Mouse (Mus musculus) Patski (cell line): ENCODE measurements around the gene Uap1. TPM values are rescaled to one million over a fixed set of nuclear protein-coding genes. Genes with fewer than 3 reads are reported as not detected.

ENCODE experiments used
- ATAC-seq: fragments of 100-300 bp; one replicate; pipeline ENCODE4 v1.8.0; 2021
- CTCF ChIA-PET: fragments of 350-600 bp; sonication (Branson Sonifier 250); formaldehyde crosslinking; loops from one replicate; lab custom pipeline; 2022; ENCODE audit warnings: inconsistent platforms; lab: Charles Lee
- POLR2A ChIA-PET: fragments of 350-600 bp; sonication (Branson Sonifier 250); formaldehyde crosslinking; loops from one replicate; lab custom pipeline; 2022; ENCODE audit warnings: antibody characterized with exemption, inconsistent platforms; lab: Charles Lee
- DNase-seq: peaks from one replicate; pipeline ENCODE4 v3.0.0-alpha.2; 2011; ENCODE audit warnings: low read depth, low spot score
- H3K27me3 ChIP-seq: fragments of 371-371 bp; one replicate; pipeline ENCODE4 v1.5.1; 2021
- CTCF ChIP-seq: fragments of 100-300 bp; IDR thresholded peaks from one replicate; pipeline ENCODE4 v1.5.1; 2021
- in situ Hi-C: fragments of 300-500 bp; cut with MboI; formaldehyde crosslinking; loops from 3 replicates; pipeline ENCODE4 v1.11.1; 2018; ENCODE audit warnings: low pct_unique_long_range_greater_than_20kb, mixed read lengths
- polyA plus RNA-seq: library from polyadenylated mRNA; unstranded; gene quantifications from one replicate; pipeline ENCODE4 v1.2.3, GENCODE M21; 2021

Uap1 gene
- polyA plus RNA-seq, result 75.2 TPM

- peak; percentile 83 for DNase-seq
- peak; percentile 92 for ATAC-seq
- no peaks in the 10 kb centered on the region for H3K27me3 ChIP-seq
- CTCF ChIA-PET, result interaction anchor here (0.8 kb wide), 2 partner anchors 12 to 18 kb away, joined by 3 to 4 read pairs; no protein-coding TSS in a partner anchor
- POLR2A ChIA-PET, result interaction anchor here (0.7 kb wide), 1 partner anchor 14 kb away, joined by 3 read pairs; no protein-coding TSS in a partner anchor
- in situ Hi-C loops, result no loop called here
- no peak for TF ChIP-seq CTCF
These were observed at the start of gene Uap1 for GRCm38 (mm10) chr1:170174814-170175332. Gene Uap1, minus strand, starts transcription at chr1:170174957.

- TF ChIP-seq CTCF, result no peak
- ChIA-PET CTCF (no interaction called here), POLR2A (no interaction called here)
- peaks cover 3% of the 10 kb centered on the region for H3K27me3 ChIP-seq
- in situ Hi-C loops, result loop anchor here (5.0 kb wide), 2 partner anchors 39 to 384 kb away; no protein-coding TSS in a partner anchor
- ATAC-seq, result no peak
- DNase-seq, result no peak
These were observed 48.5 kb upstream of the Uap1 start for GRCm38 (mm10) chr1:170223276-170223675.

DNA sequence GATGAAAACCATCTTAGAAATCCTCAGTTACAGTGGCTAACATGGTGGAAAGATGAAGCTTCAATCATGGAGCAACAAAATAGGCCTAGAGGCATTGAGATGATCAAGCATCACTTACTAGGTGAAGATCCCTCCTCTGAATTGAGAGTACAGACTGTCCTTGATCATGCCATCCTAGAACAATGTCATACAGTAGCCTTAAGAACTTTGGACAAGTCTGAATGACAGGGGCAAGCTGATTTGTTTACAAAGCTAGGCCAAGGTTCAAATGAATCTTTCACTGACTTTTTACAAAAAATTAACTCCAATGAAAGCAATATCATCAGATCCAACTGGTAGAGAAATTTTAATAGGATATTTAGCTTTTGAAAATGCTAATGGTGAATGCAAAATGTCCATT lies 45.6 kb upstream of the Uap1 start:
- ChIA-PET POLR2A (no interaction called here), CTCF (interaction anchor here (1.1 to 1.2 kb wide), 2 partner anchors 71 to 421 kb away, joined by 3 to 4 read pairs; no protein-coding TSS in a partner anchor)
- no peak for TF ChIP-seq CTCF
- in situ Hi-C loops, result loop anchor here (5.0 kb wide), 2 partner anchors 42 to 387 kb away; no protein-coding TSS in a partner anchor
- DNase-seq (no peak), ATAC-seq (no peak)
- H3K27me3 ChIP-seq, result peaks cover 3% of the 10 kb centered on the region

GRCm38 (mm10) chr1:170218091-170218884 lies 43.5 kb upstream of the Uap1 start:
- ATAC-seq (peak; percentile 63), DNase-seq (no peak)
- POLR2A ChIA-PET, result no interaction called here
- CTCF ChIA-PET, result interaction anchor here (1.1 kb wide), 1 partner anchor 21 kb away, joined by 3 read pairs; no protein-coding TSS in a partner anchor
- peaks cover 1% of the 10 kb centered on the region for H3K27me3 ChIP-seq
- peak; percentile 64 for TF ChIP-seq CTCF
- in situ Hi-C loops, result no loop called here

DNA sequence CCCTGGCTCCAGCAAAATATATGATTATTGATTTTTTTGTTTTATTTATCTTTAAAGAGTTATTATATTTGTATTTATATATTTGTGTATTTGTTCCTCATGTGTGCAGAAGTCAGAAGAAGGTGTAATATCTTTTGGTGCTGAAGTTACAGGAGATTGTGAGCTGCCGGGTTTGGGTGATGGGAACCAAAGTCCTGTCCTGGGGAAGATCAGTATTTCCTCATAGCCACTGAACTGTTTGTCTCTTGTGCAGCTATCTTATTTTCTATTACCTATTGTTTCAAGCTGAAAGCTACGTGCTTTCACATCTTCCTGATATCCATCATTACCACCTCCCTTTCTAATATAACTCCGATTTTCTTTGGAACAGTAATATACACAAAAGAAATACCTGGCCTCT lies 40.8 kb upstream of the Uap1 start:
- no peak for ATAC-seq
- ChIA-PET POLR2A (interaction anchor here (0.7 kb wide), 1 partner anchor 223 kb away, joined by 3 read pairs; no protein-coding TSS in a partner anchor), CTCF (interaction anchor here (0.9 kb wide), 1 partner anchor 18 kb away, joined by 3 read pairs; no protein-coding TSS in a partner anchor)
- no peak for DNase-seq
- no peak for TF ChIP-seq CTCF
- no peaks in the 10 kb centered on the region for H3K27me3 ChIP-seq
- in situ Hi-C loops, result no loop called here

GRCm38 (mm10) chr1:170214757-170215522 lies 40.2 kb upstream of the Uap1 start, which contains the start of gene Uhmk1:
Gene Uhmk1, minus strand, starts transcription at chr1:170215397.
- POLR2A ChIA-PET, result no interaction called here
- CTCF ChIA-PET, result interaction anchor here (0.9 kb wide), 1 partner anchor 17 kb away, joined by 3 read pairs; no protein-coding TSS in a partner anchor
- in situ Hi-C loops, result no loop called here
- ATAC-seq (peak; percentile 91), DNase-seq (no peak)
- H3K27me3 ChIP-seq, result no peaks in the 10 kb centered on the region
- no peak for TF ChIP-seq CTCF

GRCm38 (mm10) chr1:170214383-170214756 lies 39.6 kb upstream of the Uap1 start:
- ChIA-PET CTCF (no interaction called here), POLR2A (no interaction called here)
- no peak for TF ChIP-seq CTCF
- no peak for DNase-seq
- ATAC-seq, result no peak
- in situ Hi-C loops, result no loop called here
- no peaks in the 10 kb centered on the region for H3K27me3 ChIP-seq

- H3K27me3 ChIP-seq, result no peaks in the 10 kb centered on the region
- DNase-seq, result no peak
- CTCF ChIA-PET, result no interaction called here
- ATAC-seq, result no peak
- in situ Hi-C loops, result no loop called here
- POLR2A ChIA-PET, result no interaction called here
- no peak for TF ChIP-seq CTCF
These were observed 38.6 kb upstream of the Uap1 start for GRCm38 (mm10) chr1:170213181-170213879.

DNA sequence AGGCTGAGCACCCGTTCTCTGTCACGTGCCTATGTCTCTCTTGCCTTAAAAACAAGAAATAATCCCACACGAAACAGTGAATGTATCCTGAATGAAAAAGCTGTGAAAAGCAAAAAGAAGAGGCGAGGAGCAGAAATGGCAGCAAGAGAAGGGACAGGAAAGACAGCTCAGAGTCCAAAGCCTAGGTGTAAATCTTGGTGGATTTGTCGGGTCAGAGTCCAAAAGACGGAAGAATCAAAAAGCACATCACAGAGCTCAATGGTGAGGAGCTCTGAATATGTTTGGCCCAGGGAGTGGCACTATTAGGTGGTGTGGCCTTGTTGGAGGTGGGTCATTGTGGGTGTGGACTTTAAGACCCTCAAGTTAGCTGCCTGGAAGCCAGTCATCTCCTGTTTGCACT lies 31.6 kb upstream of the Uap1 start:
- no peaks in the 10 kb centered on the region for H3K27me3 ChIP-seq
- ChIA-PET CTCF (interaction anchor here (1.0 kb wide), 1 partner anchor 9 kb away, joined by 3 read pairs; no protein-coding TSS in a partner anchor), POLR2A (no interaction called here)
- DNase-seq (no peak), ATAC-seq (no peak)
- in situ Hi-C loops, result no loop called here
- no peak for TF ChIP-seq CTCF
